In genomic region chr10:130566426-130566825, GRCm38 (mm10) we compare ENCODE assay signal across 7 mouse cellular contexts.
DNase-seq lines count a peak whose midpoint lies in the region.

No protein-coding gene starts in this region.

- DNase-seq in 3134 (ENCODE audit: extremely low read depth, insufficient read length, low spot score) (peak; percentile 39), 416B (ENCODE audit: low read depth) (peak; percentile 24)
- peak; percentile 43 for DNase-seq in Muller cell, postnatal 12 days (ENCODE audit: inconsistent ontology term)
- DNase-seq in adrenal gland, adult (ENCODE audit: inconsistent age in 2 of 2, low spot score in 1 of 2): peak; percentile 36 to 64
- peak; percentile 11 for DNase-seq in adrenal gland, adult 8-10 months
- DNase-seq in adrenal gland, postnatal 14 days: peak; percentile 41
- DNase-seq in heart, adult 11 months: peak; percentile 49

Comparison
In these comparisons a context has a peak if more than half of its experiments do, and no peak if none do; other contexts are left out.
1. Peak in every context shown above with its lines: DNase-seq.